Mouse (Mus musculus) telencephalon, adult 2 months (tissue): Measurements from ENCODE around the gene Map6d1.
A peak's percentile ranks its signal among the peaks of the same experiment; 100 is the strongest.

Experiments
- DNase-seq: peaks from one replicate; pipeline ENCODE4 v3.0.0-alpha.2; 2011; ENCODE audit warnings: low read depth, low spot score

Map6d1 gene

GRCm38 (mm10) chr16:20191161-20191882 is 49.8 kb downstream of the Map6d1 start:
- no peak for DNase-seq

- DNase-seq = peak; percentile 19
These were observed 55.8 kb downstream of the Map6d1 start for GRCm38 (mm10) chr16:20185368-20185767.
